Mouse (Mus musculus) embryo, embryonic 11.5 days (tissue): ENCODE results near the gene Mab21l1.

ENCODE experiments used
- DNase-seq: peaks from one replicate; pipeline ENCODE4 v3.0.0-alpha.2; 2012; ENCODE audit warnings: low read depth, low spot score

The Mab21l1 gene

GRCm38 (mm10) chr3:55814993-55815625 lies 32.8 kb downstream of the Mab21l1 start:
- DNase-seq: no peak

- no peak for DNase-seq
These were observed 33.8 kb downstream of the Mab21l1 start for GRCm38 (mm10) chr3:55816096-55816495.

- no peak for DNase-seq
These were observed 34.5 kb downstream of the Mab21l1 start for GRCm38 (mm10) chr3:55816638-55817375.

- no peak for DNase-seq
These were observed 35.8 kb downstream of the Mab21l1 start for GRCm38 (mm10) chr3:55818082-55818481.

- DNase-seq: no peak
These were observed 37.3 kb downstream of the Mab21l1 start for GRCm38 (mm10) chr3:55819598-55819997.

GRCm38 (mm10) chr3:55824864-55825263 lies 42.6 kb downstream of the Mab21l1 start:
- no peak for DNase-seq

GRCm38 (mm10) chr3:55828481-55829256 lies 46.4 kb downstream of the Mab21l1 start:
- no peak for DNase-seq

GRCm38 (mm10) chr3:55830226-55830625 lies 47.9 kb downstream of the Mab21l1 start:
- no peak for DNase-seq
